Mouse (Mus musculus) gastrocnemius, postnatal 36 days (tissue): ENCODE measurements around the gene Hoxa5. TPM values are rescaled to one million over a fixed set of nuclear protein-coding genes. Genes with fewer than 3 reads are reported as not detected.

Experiments used
- DNase-seq, 2 experiments: peaks; one replicate each; pipeline ENCODE4 v3.0.0; 2022
- intact Hi-C: fragments of 180-260 bp; cut with DNase I; formaldehyde crosslinking; loops from one replicate; pipeline ENCODE4 v1.15.1; 2025
- total RNA-seq, 2 experiments: library from RNA; stranded (reverse); gene quantifications; 2 replicates each; pipeline ENCODE4 v1.2.3; 2021

Gene Hoxa5
- total RNA-seq, 2 experiments from 2014 or later: 1.6 to 2.0 TPM

GRCm38 (mm10) chr6:52241001-52241621 is 36.7 kb upstream of the Hoxa5 start:
- intact Hi-C loops: no loop called here
- peak in 1 of 2 experiments; percentile 12 for DNase-seq

DNA sequence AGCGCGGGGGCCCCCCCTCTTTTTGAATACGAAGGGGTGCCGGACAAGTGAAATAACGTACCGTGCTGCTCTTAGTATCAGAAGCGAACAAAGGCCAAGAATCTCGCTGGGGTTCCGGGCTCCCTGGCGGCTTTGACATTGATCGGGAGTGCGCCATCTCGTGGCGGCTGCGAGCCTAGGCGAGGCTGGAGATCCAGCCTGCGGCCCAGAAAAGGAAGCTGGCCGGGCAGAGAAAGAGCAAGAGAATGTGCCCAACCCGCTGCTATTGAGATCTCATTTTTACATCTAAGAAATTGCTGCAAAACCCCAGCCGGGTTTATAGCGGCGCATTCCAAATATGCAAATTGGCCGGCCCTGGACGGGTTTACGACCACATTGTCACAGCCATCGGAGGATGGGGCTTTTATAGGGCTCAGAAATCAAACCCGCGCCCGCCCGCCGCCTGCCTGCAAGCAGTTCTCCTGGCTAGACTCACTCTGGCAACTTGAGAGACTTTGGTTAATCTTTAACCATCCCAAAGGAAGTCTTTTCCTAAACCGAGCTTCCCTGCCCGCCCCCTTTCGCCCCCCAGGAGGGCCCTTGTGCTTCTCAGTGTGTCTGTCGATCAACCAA is 36.1 kb upstream of the Hoxa5 start, which contains the start of gene Hoxa10:
Gene Hoxa10 (minus strand): TSS at position 466 of the 612 bp plus-strand sequence.
- intact Hi-C loops: no loop called here
- DNase-seq: peak; percentile 87 to 90

DNA sequence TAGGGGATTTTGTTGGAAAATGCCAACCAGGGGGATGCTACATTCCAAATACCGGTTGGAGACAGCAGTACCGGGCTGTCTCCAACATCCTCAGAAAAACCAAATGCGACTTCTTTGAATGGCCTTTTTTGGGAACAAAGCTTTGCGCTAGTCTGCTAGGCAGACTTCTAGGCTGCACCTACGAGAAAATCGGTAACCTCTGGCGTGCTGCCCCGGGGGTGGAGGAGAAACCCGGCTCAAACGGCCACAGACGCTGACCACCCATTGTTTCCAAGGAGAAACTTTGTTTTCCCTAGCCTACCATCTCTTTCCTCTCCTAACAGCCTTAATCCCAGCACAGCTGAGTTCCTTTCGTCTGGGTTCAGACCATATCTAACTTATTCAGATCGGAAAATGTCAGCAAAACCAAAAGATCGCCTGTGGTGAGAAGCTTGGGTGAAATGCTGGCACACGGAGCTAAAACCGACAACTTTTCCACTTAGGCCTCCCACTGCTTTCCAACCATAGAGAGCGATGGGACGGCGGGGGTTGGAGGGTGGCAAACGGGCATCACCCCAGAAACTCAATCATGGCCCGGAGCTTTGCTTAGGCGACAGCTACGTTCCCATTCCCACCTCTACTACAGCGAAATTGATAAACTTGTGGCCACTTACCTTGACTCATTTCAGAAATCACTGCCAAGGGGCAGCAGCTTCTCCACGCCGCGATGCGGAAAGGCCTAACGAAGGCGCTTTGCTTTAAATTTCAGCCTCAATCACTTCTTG is 35.4 kb upstream of the Hoxa5 start:
- peak in 1 of 2 experiments; percentile 35 for DNase-seq
- intact Hi-C loops: no loop called here

GRCm38 (mm10) chr6:52238976-52239375 is 34.6 kb upstream of the Hoxa5 start:
- no peak for DNase-seq
- intact Hi-C loops: no loop called here

DNA sequence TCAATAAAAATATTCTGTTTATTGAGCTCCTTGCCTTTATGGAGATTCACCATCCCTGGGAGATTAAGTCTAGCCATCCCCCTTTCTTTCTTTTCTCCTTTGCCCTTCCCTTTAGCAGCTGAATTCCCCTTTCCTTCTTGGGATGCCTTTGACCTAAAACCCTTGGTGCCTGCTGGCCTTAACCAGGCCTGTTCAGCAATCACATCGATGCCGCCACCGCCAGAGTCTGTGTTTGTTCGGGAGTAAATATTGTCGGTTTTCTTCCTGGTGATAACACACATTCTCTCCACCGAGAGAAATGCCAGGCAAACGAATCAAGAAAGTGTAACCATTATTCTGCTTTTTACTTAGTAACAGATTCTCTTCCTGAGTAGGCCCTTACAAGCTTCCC is 33.8 kb upstream of the Hoxa5 start:
- intact Hi-C loops: no loop called here
- no peak for DNase-seq

DNA sequence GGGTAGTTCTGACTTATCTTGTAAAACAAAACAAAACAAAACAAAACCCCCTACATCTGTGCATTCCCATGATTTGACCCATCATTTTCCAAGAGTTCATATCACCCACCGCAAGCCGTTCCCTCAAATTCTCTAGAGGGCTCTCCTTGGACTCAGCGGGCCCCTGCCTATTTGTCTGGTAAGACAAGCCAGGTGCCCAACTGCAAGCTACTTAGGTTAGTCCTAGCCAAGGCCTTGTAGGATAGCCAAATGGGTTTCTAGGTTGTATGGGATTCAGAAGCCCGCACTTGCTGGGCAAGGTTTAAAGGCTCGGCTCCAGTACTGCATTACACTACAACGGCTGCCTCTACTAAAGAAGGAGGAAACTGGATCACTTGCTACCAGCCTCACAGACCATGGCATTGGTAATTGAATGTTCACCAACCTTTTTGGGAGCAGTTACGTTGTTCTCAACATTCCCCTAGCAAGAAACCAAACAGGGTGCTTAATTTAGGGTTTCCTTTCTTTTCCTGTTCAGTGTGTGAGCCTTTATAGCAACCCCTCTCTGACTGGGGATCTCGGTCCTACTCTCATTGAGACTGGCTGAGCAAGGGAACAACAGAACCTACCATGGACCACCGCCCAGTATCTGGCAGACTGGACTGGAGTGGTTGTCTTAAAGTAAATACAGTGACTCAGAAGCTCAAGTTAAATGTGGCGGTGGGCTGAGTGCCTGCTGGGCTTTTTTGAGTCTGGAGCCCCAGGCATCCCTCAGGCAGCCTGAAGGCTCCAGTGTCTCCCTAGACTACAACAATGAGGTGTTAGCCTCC is 33.2 kb upstream of the Hoxa5 start:
- no peak for DNase-seq
- intact Hi-C loops: no loop called here

DNA sequence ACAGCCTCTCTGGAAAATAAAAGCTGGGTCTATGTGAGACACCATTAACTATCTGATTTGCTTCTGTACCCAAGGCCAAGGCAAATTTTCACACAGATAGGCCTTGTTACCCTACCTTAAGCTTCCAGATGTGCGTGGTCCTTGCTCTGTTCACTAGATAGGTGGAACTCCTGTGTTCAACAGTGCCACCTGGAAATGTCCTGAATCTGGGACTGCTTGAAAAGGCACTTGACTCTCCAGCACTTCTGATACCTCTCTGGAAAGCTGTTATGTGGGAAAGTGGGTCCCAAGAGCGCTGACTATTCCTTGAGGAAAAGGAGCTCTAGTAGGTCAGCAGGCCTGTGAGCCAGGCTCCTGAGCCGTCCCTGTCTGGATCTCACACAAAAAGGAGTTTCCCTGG is 32.4 kb upstream of the Hoxa5 start:
- DNase-seq: no peak
- intact Hi-C loops: no loop called here

DNA sequence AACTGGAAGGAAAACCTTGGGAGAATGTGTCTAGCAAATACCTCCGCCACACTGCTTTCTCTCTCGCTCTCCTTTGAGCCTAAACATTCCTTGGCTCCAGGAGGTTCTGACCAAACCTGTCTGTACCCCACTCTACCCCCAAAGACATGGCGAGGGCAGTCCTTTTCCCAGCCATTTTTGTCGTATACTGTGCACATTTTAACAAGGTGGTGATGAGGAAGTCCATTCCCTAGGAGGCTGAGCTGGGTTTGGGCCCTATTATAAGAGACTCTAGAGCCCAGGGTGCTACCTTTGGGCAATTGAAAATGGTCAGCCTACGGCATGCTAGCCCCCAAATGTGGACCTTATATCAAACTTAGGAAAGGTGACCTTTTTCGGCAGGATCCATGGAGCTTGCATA is 31.5 kb upstream of the Hoxa5 start:
- intact Hi-C loops: no loop called here
- no peak for DNase-seq

DNA sequence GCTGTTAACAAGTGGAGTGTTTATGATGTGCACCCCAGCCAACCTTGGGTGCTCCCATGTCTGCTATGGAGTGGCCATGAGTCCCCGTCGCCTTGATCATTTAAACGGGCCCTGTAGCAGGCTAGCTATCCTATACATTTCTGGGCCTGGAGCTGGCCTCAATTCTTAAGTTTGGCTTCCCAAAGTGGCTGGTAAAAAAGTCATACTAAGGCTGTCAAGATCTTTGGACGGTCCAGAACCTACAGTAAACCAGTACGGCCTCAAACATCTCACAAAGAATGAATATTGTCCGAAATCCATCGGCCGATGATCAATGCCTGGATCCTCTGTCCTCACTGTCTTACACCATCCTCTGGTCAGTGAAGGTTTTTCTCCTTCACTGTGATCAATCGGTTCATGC is 30.9 kb upstream of the Hoxa5 start:
- intact Hi-C loops: no loop called here
- no peak for DNase-seq

GRCm38 (mm10) chr6:52234428-52235140 is 30.2 kb upstream of the Hoxa5 start:
- DNase-seq: peak in 1 of 2 experiments; percentile 58
- intact Hi-C loops: no loop called here

DNA sequence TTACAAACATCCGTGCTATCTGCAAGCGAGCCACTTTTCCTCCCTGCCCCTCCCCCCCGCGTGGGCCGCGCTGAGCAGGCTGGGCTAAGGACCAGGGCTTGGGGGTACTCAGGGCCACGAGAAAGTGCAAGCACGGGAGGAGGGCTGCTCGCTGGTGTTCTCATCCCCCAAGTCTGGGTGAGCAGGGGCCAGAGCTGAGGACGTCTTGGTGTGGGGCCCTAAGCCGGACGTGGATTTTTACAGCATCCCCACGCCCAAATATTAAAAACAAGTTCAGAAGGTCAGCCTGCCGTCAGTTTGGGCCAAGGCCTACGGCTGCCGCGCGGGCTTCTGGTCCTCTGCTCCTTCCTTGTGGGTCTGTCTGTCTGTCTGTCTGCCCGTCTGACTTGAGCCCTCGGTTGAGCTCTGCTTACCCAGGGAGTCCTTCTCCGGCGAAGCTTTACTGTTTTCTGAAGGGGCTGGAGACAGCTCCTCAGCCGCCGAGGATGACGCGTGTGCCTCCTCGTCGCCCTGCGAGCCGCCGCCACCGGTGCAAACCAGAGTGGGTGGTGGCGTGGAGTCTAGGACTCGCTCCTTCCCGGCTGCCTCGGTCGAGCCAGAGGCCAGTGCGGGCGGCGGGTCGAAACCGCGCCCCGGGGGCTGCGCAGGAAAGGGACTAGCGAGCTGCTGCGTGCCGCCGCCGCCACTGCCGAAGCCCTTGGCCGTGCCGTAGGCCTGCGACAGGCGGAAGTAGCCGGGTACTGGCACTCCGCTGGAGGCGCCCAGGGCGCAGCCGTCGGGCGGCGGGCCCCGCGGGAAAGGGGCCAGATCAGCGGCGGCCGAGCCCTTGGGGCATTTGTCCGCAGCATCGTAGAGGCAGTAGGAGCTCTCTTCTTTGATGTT is 29.4 kb upstream of the Hoxa5 start:
- DNase-seq: peak; percentile 79
- intact Hi-C loops: no loop called here

DNA sequence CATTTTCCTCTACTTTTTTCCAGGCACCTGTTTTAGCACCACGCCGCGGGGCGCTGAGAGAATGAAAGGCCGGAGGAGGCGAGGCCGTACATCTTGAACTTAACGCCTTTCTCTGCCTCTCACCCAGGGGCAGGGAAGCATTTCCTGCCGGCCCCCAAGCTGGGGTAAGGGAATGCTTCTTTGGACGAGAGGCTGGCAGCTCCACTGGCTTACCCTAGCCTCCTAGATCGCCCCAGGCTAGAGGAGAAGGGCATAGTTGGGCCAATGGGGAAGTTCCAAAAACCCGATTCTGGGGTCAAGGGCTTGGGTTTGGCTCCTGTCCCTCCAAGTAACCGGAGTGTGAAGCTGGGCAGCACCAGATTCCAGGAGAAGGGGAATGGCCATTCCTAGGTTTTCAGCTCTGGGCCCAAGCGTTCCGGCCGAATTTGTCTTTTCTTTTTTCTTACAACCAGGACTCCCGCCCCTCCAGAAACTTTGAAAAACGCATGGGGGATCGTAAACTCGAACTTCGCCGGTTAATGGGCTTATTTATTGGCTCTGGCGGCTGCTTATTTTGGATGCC is 28.7 kb upstream of the Hoxa5 start:
- intact Hi-C loops: loop anchor here (1.0 kb wide), 1 partner anchor 1061 kb away; no protein-coding TSS in a partner anchor
- peak in 1 of 2 experiments; percentile 58 for DNase-seq

- intact Hi-C loops: loop anchor here (1.0 kb wide), 1 partner anchor 1060 kb away; no protein-coding TSS in a partner anchor
- DNase-seq: peak in 1 of 2 experiments; percentile 58
Observed at GRCm38 (mm10) chr6:52232568-52232965, 28.2 kb upstream of the Hoxa5 start.

GRCm38 (mm10) chr6:52231885-52232567 is 27.6 kb upstream of the Hoxa5 start:
- peak; percentile 38 to 53 for DNase-seq
- intact Hi-C loops: loop anchor here (1.0 kb wide), 1 partner anchor 1060 kb away; no protein-coding TSS in a partner anchor

GRCm38 (mm10) chr6:52230516-52231165 is 26.3 kb upstream of the Hoxa5 start, which contains the start of gene Hoxa9:
Hoxa9 (minus strand) TSS chr6:52231089.
- intact Hi-C loops: no loop called here
- peak; percentile 1 to 54 for DNase-seq

- intact Hi-C loops: loop anchor here (10.0 kb wide), 1 partner anchor 1425 kb away; no protein-coding TSS in a partner anchor
- peak in 1 of 2 experiments; percentile 70 for DNase-seq
Observed at GRCm38 (mm10) chr6:52229558-52230416, 25.4 kb upstream of the Hoxa5 start.
